Mouse (Mus musculus): ENCODE data around the gene Fam161a. TPM values are rescaled to one million over a fixed set of nuclear protein-coding genes. Genes with fewer than 3 reads are reported as not detected.

Fam161a gene
- total and polyA plus RNA-seq, 2 experiments: 1.0 to 3.8 TPM

DNA sequence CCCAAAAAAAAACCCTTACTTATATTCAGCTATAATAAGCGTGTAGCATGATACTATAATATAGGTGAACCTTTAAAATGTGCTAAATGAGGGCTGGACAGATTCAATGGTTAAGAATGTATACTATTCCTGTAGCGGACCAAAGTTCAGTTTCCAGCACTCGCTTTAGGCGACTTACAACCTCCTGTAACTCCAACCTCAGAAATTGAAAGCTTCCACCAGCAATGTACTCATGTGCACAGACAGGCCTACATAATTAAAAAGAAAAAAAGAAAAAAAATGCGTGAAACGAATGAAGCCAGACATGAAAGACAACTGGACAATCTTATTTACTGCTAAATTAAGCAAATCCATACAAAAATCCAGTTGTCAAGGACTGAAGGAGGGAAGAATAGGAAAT, 24.5 kb upstream of the Fam161a start:
- Histone ChIP-seq H3K36me3 (ENCODE audit: control insufficient read depth, insufficient read depth, low read length) (no peaks in the 10 kb centered on the region; the same call in 1 of the 2 replicates), H3K27ac (replicated peaks; ENCODE audit: insufficient read depth, low read depth, low read length) (no peak overlapping the region), H3K9ac (ENCODE audit: low read depth, low read length) (no peak overlapping the region), H3K79me2 (ENCODE audit: control insufficient read depth, insufficient read depth, low read length) (peaks cover 12% of the 10 kb centered on the region; the same call in 1 of the 2 replicates), H3K4me1 (ENCODE audit: control insufficient read depth, insufficient read depth, low read length) (peaks cover 11% of the 10 kb centered on the region), H3K4me3 (ENCODE audit: insufficient read depth, low read depth, low read length) (no peak overlapping the region), H3K27me3 (ENCODE audit: control insufficient read depth, insufficient read depth, low read length) (no peaks in the 10 kb centered on the region)
- 76% methylated on average over 6 of the region's 6 CpGs for WGBS
- TF ChIP-seq POLR2A (IDR thresholded peaks at IDR 0.05; ENCODE audit: extremely low read depth, insufficient read depth, low read length): no peak
- TF ChIP-seq CTCF (IDR thresholded peaks at IDR 0.05; ENCODE audit: low read depth, low read length): no peak
- no peak for DNase-seq (ENCODE audit: extremely low read depth, low read depth, low spot score)

DNA sequence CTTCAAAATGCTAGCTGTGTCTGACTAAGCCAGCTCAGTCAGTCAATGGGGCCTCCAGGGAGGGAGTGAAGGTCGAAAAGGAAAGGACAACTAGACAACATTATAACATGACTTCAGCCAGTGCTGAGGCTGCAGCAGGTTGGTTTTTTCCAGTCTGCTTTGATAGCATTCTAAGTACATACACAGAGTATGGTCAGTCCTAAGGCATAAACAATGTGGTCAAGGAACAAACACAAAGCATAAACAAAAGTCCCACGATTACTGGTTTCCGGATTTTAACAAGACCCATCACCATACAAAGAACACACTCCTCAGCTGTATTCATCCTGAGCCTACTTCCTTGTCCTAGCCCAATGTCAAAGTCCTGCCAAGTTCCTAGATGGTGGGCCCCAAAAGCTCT, 21.8 kb upstream of the Fam161a start:
- H3K4me1 ChIP-seq (ENCODE audit: control insufficient read depth, insufficient read depth, low read length): peaks cover 5% of the 10 kb centered on the region
- H3K27me3 ChIP-seq (ENCODE audit: control insufficient read depth, insufficient read depth, low read length): no peaks in the 10 kb centered on the region
- no peak overlapping the region for H3K27ac ChIP-seq (replicated peaks; ENCODE audit: insufficient read depth, low read depth, low read length)
- peaks cover 5% of the 10 kb centered on the region; the same call in 1 of the 2 replicates for H3K79me2 ChIP-seq (ENCODE audit: control insufficient read depth, insufficient read depth, low read length)
- no peak for DNase-seq (ENCODE audit: extremely low read depth, low read depth, low spot score)
- H3K36me3 ChIP-seq (ENCODE audit: control insufficient read depth, insufficient read depth, low read length): no peaks in the 10 kb centered on the region
- H3K4me3 ChIP-seq (ENCODE audit: insufficient read depth, low read depth, low read length): no peak overlapping the region
- WGBS: 78% methylated on average over 3 of the region's 3 CpGs
- H3K9ac ChIP-seq (ENCODE audit: low read depth, low read length): no peak overlapping the region
- TF ChIP-seq POLR2A (IDR thresholded peaks at IDR 0.05; ENCODE audit: extremely low read depth, insufficient read depth, low read length) (no peak), CTCF (IDR thresholded peaks at IDR 0.05; ENCODE audit: low read depth, low read length) (no peak)

DNA sequence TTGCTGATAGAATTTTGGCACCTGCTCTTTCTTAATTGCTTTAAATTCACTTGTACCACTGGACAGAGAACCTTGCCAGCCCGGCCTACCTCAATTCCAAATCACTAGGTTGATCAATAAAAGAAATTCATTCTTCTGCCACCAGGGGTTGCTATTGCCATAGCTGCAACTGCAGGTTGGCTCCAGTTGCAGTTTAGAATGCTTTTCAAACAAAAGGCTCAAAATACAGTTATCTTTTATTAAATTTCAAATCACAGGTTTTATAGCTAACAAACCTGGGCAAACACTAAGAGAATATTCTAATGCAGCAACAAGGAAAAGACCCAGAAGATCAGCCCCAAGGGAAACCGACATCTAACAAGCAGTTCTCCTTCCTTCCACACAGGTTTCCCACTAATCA, 20.0 kb upstream of the Fam161a start:
- WGBS: 36% methylated on average over 2 of the region's 2 CpGs
- H3K36me3 ChIP-seq (ENCODE audit: control insufficient read depth, insufficient read depth, low read length): no peaks in the 10 kb centered on the region
- H3K4me1 ChIP-seq (ENCODE audit: control insufficient read depth, insufficient read depth, low read length): peaks cover 7% of the 10 kb centered on the region
- H3K79me2 ChIP-seq (ENCODE audit: control insufficient read depth, insufficient read depth, low read length): peaks cover 13% of the 10 kb centered on the region
- H3K27ac ChIP-seq (replicated peaks; ENCODE audit: insufficient read depth, low read depth, low read length): no peak overlapping the region
- peak; percentile 72 for TF ChIP-seq CTCF (IDR thresholded peaks at IDR 0.05; ENCODE audit: low read depth, low read length)
- no peak for TF ChIP-seq POLR2A (IDR thresholded peaks at IDR 0.05; ENCODE audit: extremely low read depth, insufficient read depth, low read length)
- no peak overlapping the region for H3K4me3 ChIP-seq (ENCODE audit: insufficient read depth, low read depth, low read length)
- no peak overlapping the region for H3K9ac ChIP-seq (ENCODE audit: low read depth, low read length)
- H3K27me3 ChIP-seq (ENCODE audit: control insufficient read depth, insufficient read depth, low read length): no peaks in the 10 kb centered on the region
- DNase-seq (ENCODE audit: extremely low read depth, low read depth, low spot score): peak; percentile 69

DNA sequence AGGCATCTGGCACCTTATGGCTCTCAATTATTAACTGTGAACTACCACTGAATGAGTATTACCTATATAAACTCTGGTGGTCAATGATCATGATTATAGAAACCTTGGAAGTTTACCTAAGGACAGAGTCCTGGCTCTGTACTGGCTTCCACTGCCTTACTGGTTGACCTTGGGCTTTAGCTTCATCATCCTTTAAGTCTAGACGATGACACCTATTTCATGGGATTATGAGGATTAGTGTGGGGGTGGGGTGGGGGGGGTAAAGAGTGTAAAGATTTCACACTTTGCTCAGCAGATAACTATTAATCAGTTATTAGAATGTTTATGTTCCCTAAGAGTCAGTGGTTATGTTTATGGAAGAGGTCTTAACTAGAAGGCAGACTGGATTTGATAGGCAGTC, 17.5 kb upstream of the Fam161a start:
- Histone ChIP-seq H3K27me3 (ENCODE audit: control insufficient read depth, insufficient read depth, low read length) (no peaks in the 10 kb centered on the region), H3K4me3 (ENCODE audit: insufficient read depth, low read depth, low read length) (peak overlapping the region; percentile 81; the same call in 1 of the 2 replicates), H3K27ac (replicated peaks; ENCODE audit: insufficient read depth, low read depth, low read length) (no peak overlapping the region), H3K4me1 (ENCODE audit: control insufficient read depth, insufficient read depth, low read length) (peaks cover 7% of the 10 kb centered on the region), H3K36me3 (ENCODE audit: control insufficient read depth, insufficient read depth, low read length) (peaks cover 11% of the 10 kb centered on the region), H3K9ac (ENCODE audit: low read depth, low read length) (no peak overlapping the region), H3K79me2 (ENCODE audit: control insufficient read depth, insufficient read depth, low read length) (peaks cover 15% of the 10 kb centered on the region)
- no peak for DNase-seq (ENCODE audit: extremely low read depth, low read depth, low spot score)
- 57% methylated on average over 1 of the region's 1 CpGs for WGBS
- no peak for TF ChIP-seq CTCF (IDR thresholded peaks at IDR 0.05; ENCODE audit: low read depth, low read length)
- no peak for TF ChIP-seq POLR2A (IDR thresholded peaks at IDR 0.05; ENCODE audit: extremely low read depth, insufficient read depth, low read length)

DNA sequence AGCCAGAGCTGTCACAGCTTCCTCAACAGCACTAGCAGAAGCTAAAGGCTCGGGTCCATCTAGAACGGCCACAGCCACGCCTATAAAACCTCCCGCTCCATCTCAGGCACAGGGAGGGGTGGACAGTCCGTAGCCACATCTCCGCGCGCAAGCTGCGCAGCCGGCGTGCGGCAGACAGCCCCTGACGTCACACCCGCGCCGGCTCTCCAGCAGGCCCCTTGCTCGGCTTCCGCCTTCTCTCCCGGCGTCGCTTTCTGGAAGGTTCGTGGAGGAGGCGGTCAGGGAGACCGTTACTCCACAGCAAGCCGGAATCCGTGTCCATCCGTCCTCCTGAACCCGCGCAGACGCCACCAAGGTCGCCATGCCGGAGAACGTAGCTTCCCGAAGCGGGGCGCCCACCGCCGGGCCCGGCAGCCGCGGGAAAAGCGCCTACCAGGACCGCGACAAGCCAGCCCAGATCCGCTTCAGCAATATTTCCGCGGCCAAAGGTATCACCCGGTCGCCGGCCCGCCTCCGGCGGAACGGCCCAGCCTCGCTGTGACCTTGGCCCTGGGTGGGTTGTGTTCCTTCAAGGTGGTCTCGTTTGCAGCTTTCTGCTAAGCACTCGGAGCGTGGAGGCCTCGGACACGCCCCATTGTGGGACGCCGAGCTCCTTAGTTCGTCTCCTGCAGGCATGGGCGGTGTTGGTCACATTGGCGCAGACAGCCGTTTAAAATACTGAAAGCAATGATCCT, 16.8 kb upstream of the Fam161a start, which contains the start of gene Cct4:
Gene Cct4, plus strand, starts transcription at position 127 of the 734 bp plus-strand sequence.
- H3K4me3 ChIP-seq (ENCODE audit: insufficient read depth, low read depth, low read length): peak within 1 kb of the TSS; percentile 81
- H3K9ac ChIP-seq (ENCODE audit: low read depth, low read length): peak within 1 kb of the TSS; percentile 73
- peak; percentile 91 for DNase-seq (ENCODE audit: extremely low read depth, low read depth, low spot score)
- under 1% methylated on average over 66 of the region's 66 CpGs for WGBS
- peaks cover 15% of the 10 kb centered on the region for H3K79me2 ChIP-seq (ENCODE audit: control insufficient read depth, insufficient read depth, low read length)
- peaks cover 7% of the 10 kb centered on the region for H3K4me1 ChIP-seq (ENCODE audit: control insufficient read depth, insufficient read depth, low read length)
- peaks cover 16% of the 10 kb centered on the region for H3K36me3 ChIP-seq (ENCODE audit: control insufficient read depth, insufficient read depth, low read length)
- H3K27me3 ChIP-seq (ENCODE audit: control insufficient read depth, insufficient read depth, low read length): no peaks in the 10 kb centered on the region
- peak; percentile 66; the same call in 1 of the 2 replicates for TF ChIP-seq POLR2A (IDR thresholded peaks at IDR 0.05; ENCODE audit: extremely low read depth, insufficient read depth, low read length)
- TF ChIP-seq CTCF (IDR thresholded peaks at IDR 0.05; ENCODE audit: low read depth, low read length): no peak
- H3K27ac ChIP-seq (replicated peaks; ENCODE audit: insufficient read depth, low read depth, low read length): peak within 1 kb of the TSS; percentile 68
